Mouse (Mus musculus): ENCODE data around the gene Trp53bp2. TPM values are rescaled to one million over a fixed set of nuclear protein-coding genes. Genes with fewer than 3 reads are reported as not detected.
A peak's percentile ranks its signal among the peaks of the same experiment; 100 is the strongest.

Gene Trp53bp2
- 35.7 and 38.5 TPM in 2 replicates for polyA plus RNA-seq (2014; fragmentation: Nextera tagmentation; extraction: Ambion mirVana)

DNA sequence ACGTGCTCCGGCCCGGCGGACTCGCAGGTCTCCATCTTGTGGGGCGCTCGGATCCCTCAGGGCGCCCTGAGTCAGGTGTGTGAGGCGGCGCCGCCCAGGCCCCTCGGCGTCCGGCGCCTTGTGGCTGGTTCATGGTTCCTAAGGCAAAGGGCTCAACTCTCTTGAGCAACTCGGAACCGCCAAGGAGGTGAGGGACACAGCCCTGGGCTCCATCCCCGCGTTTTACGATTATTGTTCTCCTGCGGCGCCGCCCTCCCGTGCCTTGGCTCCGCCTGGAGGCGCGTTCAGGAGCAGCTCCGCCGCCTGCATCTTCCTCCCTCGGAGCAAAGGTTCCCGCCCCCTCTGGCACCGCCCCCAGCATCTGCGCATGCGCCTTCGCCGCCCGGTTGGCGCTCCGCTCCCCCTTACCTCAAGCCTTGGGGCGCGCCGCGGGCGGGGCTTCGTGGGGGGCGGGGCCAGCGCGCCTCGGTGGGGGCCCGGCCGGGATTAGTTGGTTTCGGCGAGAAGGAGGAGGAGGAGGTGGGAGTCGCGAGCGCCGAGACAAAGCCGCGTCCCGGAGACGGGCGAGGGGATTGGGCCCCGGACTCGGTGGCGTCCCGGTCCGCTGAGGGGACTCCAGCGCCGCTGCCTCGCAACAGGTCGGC, at the start of gene Trp53bp2:
Gene Trp53bp2, plus strand, starts transcription at position 489 of the 644 bp plus-strand sequence.
- peak within 1 kb of the TSS; percentile 82 for H3K4me3 ChIP-seq (ENCODE audit: low read depth, low read length)
- H3K27ac ChIP-seq (ENCODE audit: low read depth, low read length), result peak within 1 kb of the TSS; percentile 91
- peak; percentile 96 for ATAC-seq (replicated peaks; ENCODE audit: low FRiP score)
- peak within 1 kb of the TSS; percentile 77 for H3K4me2 ChIP-seq (ENCODE audit: low read depth, low read length, severe bottlenecking)
- no peaks in the 10 kb centered on the region for H3K27me3 ChIP-seq (ENCODE audit: control insufficient read depth, insufficient read depth, low read length)
- peak; percentile 100 for DNase-seq (ENCODE audit: low spot score)
- no peaks in the 10 kb centered on the region for H3K36me3 ChIP-seq (ENCODE audit: control insufficient read depth, insufficient read depth, low read length)
- no peaks in the 10 kb centered on the region for H3K9me3 ChIP-seq (ENCODE audit: control insufficient read depth, low read length)
- H3K9ac ChIP-seq (ENCODE audit: low read length), result peak within 1 kb of the TSS; percentile 97
- WGBS, result under 1% methylated on average over 71 of the region's 71 CpGs
- peaks cover 3% of the 10 kb centered on the region; the same call in 1 of the 2 replicates for H3K4me1 ChIP-seq (replicated peaks; ENCODE audit: control insufficient read depth, insufficient read depth, low read length)

DNA sequence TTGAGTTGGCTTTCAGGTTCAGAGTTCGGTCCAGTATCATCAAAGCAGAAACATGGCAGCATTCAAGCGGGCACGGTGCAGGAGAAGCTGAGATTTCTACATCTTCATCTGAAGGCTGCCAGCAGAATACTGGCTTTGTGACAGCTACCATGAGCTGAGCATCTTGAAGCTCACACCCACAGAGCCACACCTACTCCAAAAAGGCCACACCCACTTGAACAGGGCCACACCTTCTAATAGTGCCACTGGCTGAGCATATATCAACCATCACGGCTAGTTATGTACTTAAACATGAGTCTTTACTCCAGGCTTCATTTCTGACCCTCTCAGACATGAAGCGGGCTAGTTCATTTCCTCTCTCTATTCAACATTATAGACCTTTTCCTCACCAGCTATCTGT, 46.3 kb upstream of the Trp53bp2 start:
- H3K27ac ChIP-seq (ENCODE audit: low read depth, low read length), result no peak overlapping the region
- H3K36me3 ChIP-seq (ENCODE audit: control insufficient read depth, insufficient read depth, low read length), result no peaks in the 10 kb centered on the region
- no peak for ATAC-seq (replicated peaks; ENCODE audit: low FRiP score)
- no peaks in the 10 kb centered on the region for H3K27me3 ChIP-seq (ENCODE audit: control insufficient read depth, insufficient read depth, low read length)
- no peak overlapping the region for H3K9ac ChIP-seq (ENCODE audit: low read length)
- no peak overlapping the region for H3K4me3 ChIP-seq (ENCODE audit: low read depth, low read length)
- H3K4me2 ChIP-seq (ENCODE audit: low read depth, low read length, severe bottlenecking), result no peak overlapping the region
- no peaks in the 10 kb centered on the region for H3K9me3 ChIP-seq (ENCODE audit: control insufficient read depth, low read length)
- H3K4me1 ChIP-seq (replicated peaks; ENCODE audit: control insufficient read depth, insufficient read depth, low read length), result no peaks in the 10 kb centered on the region; the same call in 1 of the 2 replicates
- WGBS, result 95% methylated on average over 5 of the region's 5 CpGs
- no peak for DNase-seq (ENCODE audit: low spot score)

DNA sequence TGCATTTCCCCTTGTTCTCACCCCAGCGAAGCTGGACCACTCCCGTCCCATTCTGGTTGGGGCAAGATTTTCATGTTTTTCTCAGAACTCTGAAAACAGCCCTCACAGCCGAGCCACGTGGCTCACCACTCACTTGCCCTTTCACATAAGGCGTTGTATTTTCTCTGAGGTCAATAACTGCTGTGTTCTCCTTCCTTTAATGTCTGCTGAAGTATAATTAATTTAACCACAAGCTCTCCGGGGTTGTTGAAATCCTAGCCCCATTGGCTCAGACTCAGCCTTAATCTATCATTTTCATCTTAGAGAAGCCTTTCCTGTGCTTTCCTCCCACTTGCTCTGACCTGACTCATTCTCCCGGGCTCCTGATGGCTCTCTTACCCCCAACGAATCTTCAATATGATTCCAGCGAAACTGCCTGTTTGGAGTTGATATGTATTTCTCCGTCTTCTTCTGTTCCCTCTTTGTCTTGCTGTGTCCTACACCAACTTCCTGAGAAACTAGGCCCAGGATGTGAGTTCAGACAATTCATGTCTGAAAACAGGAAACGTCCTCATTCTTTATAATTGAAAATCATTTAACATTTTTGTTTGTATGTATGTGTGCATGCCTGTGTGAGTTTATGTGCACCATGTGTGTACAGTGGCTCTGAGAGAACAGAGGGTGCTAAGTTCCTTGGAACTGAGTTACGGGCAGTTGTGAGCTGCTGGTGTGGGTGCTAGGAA, 45.1 kb upstream of the Trp53bp2 start:
- ATAC-seq (replicated peaks; ENCODE audit: low FRiP score) (no peak), DNase-seq (ENCODE audit: low spot score) (no peak)
- no peaks in the 10 kb centered on the region; the same call in 1 of the 2 replicates for H3K4me1 ChIP-seq (replicated peaks; ENCODE audit: control insufficient read depth, insufficient read depth, low read length)
- no peak overlapping the region for H3K4me3 ChIP-seq (ENCODE audit: low read depth, low read length)
- no peaks in the 10 kb centered on the region for H3K27me3 ChIP-seq (ENCODE audit: control insufficient read depth, insufficient read depth, low read length)
- H3K36me3 ChIP-seq (ENCODE audit: control insufficient read depth, insufficient read depth, low read length), result no peaks in the 10 kb centered on the region
- no peak overlapping the region for H3K27ac ChIP-seq (ENCODE audit: low read depth, low read length)
- no peaks in the 10 kb centered on the region for H3K9me3 ChIP-seq (ENCODE audit: control insufficient read depth, low read length)
- WGBS, result 61% methylated on average over 12 of the region's 12 CpGs
- H3K9ac ChIP-seq (ENCODE audit: low read length), result no peak overlapping the region
- no peak overlapping the region for H3K4me2 ChIP-seq (ENCODE audit: low read depth, low read length, severe bottlenecking)

- H3K4me3 ChIP-seq (ENCODE audit: low read depth, low read length), result no peak overlapping the region
- H3K36me3 ChIP-seq (ENCODE audit: control insufficient read depth, insufficient read depth, low read length), result no peaks in the 10 kb centered on the region
- H3K4me1 ChIP-seq (replicated peaks; ENCODE audit: control insufficient read depth, insufficient read depth, low read length), result no peaks in the 10 kb centered on the region; the same call in 1 of the 2 replicates
- H3K27ac ChIP-seq (ENCODE audit: low read depth, low read length), result no peak overlapping the region
- no peaks in the 10 kb centered on the region for H3K27me3 ChIP-seq (ENCODE audit: control insufficient read depth, insufficient read depth, low read length)
- no peak overlapping the region for H3K9ac ChIP-seq (ENCODE audit: low read length)
- no peak overlapping the region for H3K4me2 ChIP-seq (ENCODE audit: low read depth, low read length, severe bottlenecking)
- WGBS, result 78% methylated on average over 7 of the region's 7 CpGs
- ATAC-seq (replicated peaks; ENCODE audit: low FRiP score) (no peak), DNase-seq (ENCODE audit: low spot score) (no peak)
- H3K9me3 ChIP-seq (ENCODE audit: control insufficient read depth, low read length), result no peaks in the 10 kb centered on the region
These were observed 40.7 kb upstream of the Trp53bp2 start for GRCm38 (mm10) chr1:182368309-182368708.

DNA sequence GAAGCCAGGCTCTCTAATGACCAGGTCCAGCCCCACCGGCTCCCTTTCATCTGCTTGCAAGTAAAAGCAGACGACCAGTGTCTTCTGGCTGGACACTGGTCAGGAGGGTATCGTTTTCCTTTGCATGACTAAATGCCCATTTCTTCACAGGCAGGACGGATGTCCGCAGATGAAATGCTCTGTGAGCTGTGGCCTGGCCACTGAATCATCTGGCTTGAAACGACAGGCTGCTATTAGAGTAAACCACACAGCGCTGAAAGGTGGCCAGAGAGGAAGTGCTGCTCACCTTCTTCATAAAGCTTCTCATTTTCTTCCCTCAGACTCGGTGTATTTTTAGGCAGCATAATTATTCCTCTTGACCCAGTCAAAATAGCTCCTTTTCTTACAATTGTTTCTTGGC, 40.2 kb upstream of the Trp53bp2 start:
- Histone ChIP-seq H3K9me3 (ENCODE audit: control insufficient read depth, low read length) (no peaks in the 10 kb centered on the region), H3K4me2 (ENCODE audit: low read depth, low read length, severe bottlenecking) (no peak overlapping the region), H3K27ac (ENCODE audit: low read depth, low read length) (no peak overlapping the region), H3K9ac (ENCODE audit: low read length) (no peak overlapping the region), H3K4me1 (replicated peaks; ENCODE audit: control insufficient read depth, insufficient read depth, low read length) (no peaks in the 10 kb centered on the region; the same call in 1 of the 2 replicates), H3K27me3 (ENCODE audit: control insufficient read depth, insufficient read depth, low read length) (no peaks in the 10 kb centered on the region), H3K36me3 (ENCODE audit: control insufficient read depth, insufficient read depth, low read length) (no peaks in the 10 kb centered on the region), H3K4me3 (ENCODE audit: low read depth, low read length) (no peak overlapping the region)
- WGBS, result 79% methylated on average over 8 of the region's 8 CpGs
- no peak for ATAC-seq (replicated peaks; ENCODE audit: low FRiP score)
- DNase-seq (ENCODE audit: low spot score), result no peak

DNA sequence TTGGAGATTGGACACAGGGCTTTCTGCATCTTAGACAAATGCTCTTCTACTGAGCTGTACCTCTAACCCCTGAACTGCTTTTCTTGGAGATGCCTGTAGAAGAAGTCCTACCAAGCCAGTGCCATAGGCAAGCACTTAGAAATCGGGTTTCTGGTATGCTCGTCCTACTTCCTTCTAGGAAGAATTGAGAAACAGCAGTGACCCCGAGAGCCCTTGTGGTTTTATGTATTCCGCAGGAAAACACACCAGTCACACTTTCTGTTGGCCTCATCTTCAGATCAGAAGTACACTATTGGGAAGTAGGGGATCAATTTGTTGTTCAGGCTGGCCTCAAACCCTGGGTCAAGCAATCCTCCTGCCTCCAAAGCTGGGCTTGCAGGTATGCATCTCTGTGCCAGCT, 39.5 kb upstream of the Trp53bp2 start:
- Histone ChIP-seq H3K27me3 (ENCODE audit: control insufficient read depth, insufficient read depth, low read length) (no peaks in the 10 kb centered on the region), H3K4me1 (replicated peaks; ENCODE audit: control insufficient read depth, insufficient read depth, low read length) (no peaks in the 10 kb centered on the region), H3K9me3 (ENCODE audit: control insufficient read depth, low read length) (no peaks in the 10 kb centered on the region), H3K27ac (ENCODE audit: low read depth, low read length) (no peak overlapping the region), H3K4me2 (ENCODE audit: low read depth, low read length, severe bottlenecking) (no peak overlapping the region), H3K36me3 (ENCODE audit: control insufficient read depth, insufficient read depth, low read length) (no peaks in the 10 kb centered on the region), H3K4me3 (ENCODE audit: low read depth, low read length) (no peak overlapping the region), H3K9ac (ENCODE audit: low read length) (no peak overlapping the region)
- 87% methylated on average over 4 of the region's 4 CpGs for WGBS
- no peak for DNase-seq (ENCODE audit: low spot score)
- no peak for ATAC-seq (replicated peaks; ENCODE audit: low FRiP score)

DNA sequence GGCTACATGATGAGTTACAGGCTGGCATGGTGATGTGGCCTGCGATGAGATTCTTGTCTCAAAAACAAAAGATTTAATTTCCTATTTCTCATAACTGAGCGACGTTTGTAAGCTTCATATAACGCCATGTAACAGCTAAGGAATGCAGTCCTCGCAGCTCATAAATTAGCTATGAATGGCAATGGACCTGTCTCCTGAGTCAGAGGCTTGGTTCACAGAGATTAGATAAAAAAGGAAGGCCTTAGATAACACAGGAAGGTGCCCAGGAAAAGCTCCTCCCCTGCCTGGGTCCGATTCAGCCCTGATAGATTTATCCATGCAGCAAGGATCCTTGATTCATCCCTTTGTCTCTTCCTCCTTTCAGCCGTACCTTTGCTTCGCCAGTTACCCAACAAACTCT, 37.1 kb upstream of the Trp53bp2 start:
- WGBS, result 84% methylated on average over 8 of the region's 8 CpGs
- Histone ChIP-seq H3K27me3 (ENCODE audit: control insufficient read depth, insufficient read depth, low read length) (no peaks in the 10 kb centered on the region), H3K9me3 (ENCODE audit: control insufficient read depth, low read length) (no peaks in the 10 kb centered on the region), H3K4me1 (replicated peaks; ENCODE audit: control insufficient read depth, insufficient read depth, low read length) (no peaks in the 10 kb centered on the region), H3K9ac (ENCODE audit: low read length) (no peak overlapping the region), H3K4me3 (ENCODE audit: low read depth, low read length) (no peak overlapping the region), H3K27ac (ENCODE audit: low read depth, low read length) (no peak overlapping the region), H3K4me2 (ENCODE audit: low read depth, low read length, severe bottlenecking) (no peak overlapping the region), H3K36me3 (ENCODE audit: control insufficient read depth, insufficient read depth, low read length) (no peaks in the 10 kb centered on the region)
- no peak for ATAC-seq (replicated peaks; ENCODE audit: low FRiP score)
- no peak for DNase-seq (ENCODE audit: low spot score)

- no peak overlapping the region for H3K27ac ChIP-seq (ENCODE audit: low read depth, low read length)
- peak; percentile 46; the same call in 1 of the 2 replicates for ATAC-seq (replicated peaks; ENCODE audit: low FRiP score)
- H3K27me3 ChIP-seq (ENCODE audit: control insufficient read depth, insufficient read depth, low read length), result no peaks in the 10 kb centered on the region
- H3K9ac ChIP-seq (ENCODE audit: low read length), result no peak overlapping the region
- H3K36me3 ChIP-seq (ENCODE audit: control insufficient read depth, insufficient read depth, low read length), result no peaks in the 10 kb centered on the region
- no peak overlapping the region for H3K4me3 ChIP-seq (ENCODE audit: low read depth, low read length)
- WGBS, result 33% methylated on average over 8 of the region's 8 CpGs
- no peak for DNase-seq (ENCODE audit: low spot score)
- no peaks in the 10 kb centered on the region for H3K4me1 ChIP-seq (replicated peaks; ENCODE audit: control insufficient read depth, insufficient read depth, low read length)
- H3K4me2 ChIP-seq (ENCODE audit: low read depth, low read length, severe bottlenecking), result no peak overlapping the region
- no peaks in the 10 kb centered on the region for H3K9me3 ChIP-seq (ENCODE audit: control insufficient read depth, low read length)
These were observed 32.8 kb upstream of the Trp53bp2 start for GRCm38 (mm10) chr1:182376221-182376620.

All from forebrain, embryonic 11.5 days (tissue).